Mouse (Mus musculus) liver, embryonic 13.5 days (tissue): Measurements from ENCODE around the gene Psmd2. TPM values are rescaled to one million over a fixed set of nuclear protein-coding genes. Genes with fewer than 3 reads are reported as not detected.

Experiments used
- ATAC-seq: fragments of 200-750 bp; cut with Nextera tagmentation; 2 replicates; pipeline ENCODE4 v1.8.0; 2017; ENCODE audit warnings: low read depth, mild to moderate bottlenecking, moderate number of reproducible peaks, moderate library complexity
- DNase-seq: peaks from one replicate; pipeline ENCODE4 v3.0.0; 2022
- H3K27ac ChIP-seq: fragments of 300-500 bp; sonication (generic); 2 replicates; pipeline ENCODE4 v1.5.1; 2015; ENCODE audit warnings: moderate library complexity, mild to moderate bottlenecking, inconsistent platforms
- H3K27me3 ChIP-seq: fragments of 300-500 bp; sonication (generic); 2 replicates; pipeline ENCODE4 v1.6.1; 2015; ENCODE audit warnings: mild to moderate bottlenecking, inconsistent platforms
- H3K36me3 ChIP-seq: fragments of 300-500 bp; sonication (generic); 2 replicates; pipeline ENCODE4 v1.6.1; 2015; ENCODE audit warnings: mild to moderate bottlenecking, inconsistent platforms
- H3K4me1 ChIP-seq: fragments of 300-500 bp; sonication (generic); replicated peaks from 2 replicates; pipeline ENCODE4 v1.6.1; 2015; ENCODE audit warnings: inconsistent platforms
- H3K4me2 ChIP-seq: fragments of 300-500 bp; sonication (generic); 2 replicates; pipeline ENCODE4 v1.6.1; 2015; ENCODE audit warnings: inconsistent platforms, mild to moderate bottlenecking, moderate library complexity
- H3K4me3 ChIP-seq: fragments of 300-500 bp; sonication (generic); replicated peaks from 2 replicates; pipeline ENCODE4 v1.5.1; 2015; ENCODE audit warnings: mild to moderate bottlenecking, inconsistent platforms
- H3K9ac ChIP-seq: fragments of 300-500 bp; sonication (generic); 2 replicates; pipeline ENCODE4 v1.6.1; 2015; ENCODE audit warnings: mild to moderate bottlenecking, inconsistent platforms
- H3K9me3 ChIP-seq: fragments of 300-500 bp; sonication (generic); replicated peaks from 2 replicates; pipeline ENCODE4 v1.6.1; 2016; ENCODE audit warnings: inconsistent platforms
- WGBS: fragments of 180-500 bp; shearing (Covaris S2); methylation state at CpG from one replicate; pipeline ENCODE4 v1.1.7; 2015; ENCODE audit not compliant: insufficient replicate concordance; 5-methylcytosine and 5-hydroxymethylcytosine counted together
- polyA plus RNA-seq: library from polyadenylated mRNA; unstranded; fragments of >200 nt; fragmentation: Nextera tagmentation; extraction: Ambion mirVana; gene quantifications from 2 replicates; pipeline ENCODE4 v1.2.1, GENCODE M21; 2015

The Psmd2 gene
- polyA plus RNA-seq, 1 experiment from 2014 or later: 222 TPM

DNA sequence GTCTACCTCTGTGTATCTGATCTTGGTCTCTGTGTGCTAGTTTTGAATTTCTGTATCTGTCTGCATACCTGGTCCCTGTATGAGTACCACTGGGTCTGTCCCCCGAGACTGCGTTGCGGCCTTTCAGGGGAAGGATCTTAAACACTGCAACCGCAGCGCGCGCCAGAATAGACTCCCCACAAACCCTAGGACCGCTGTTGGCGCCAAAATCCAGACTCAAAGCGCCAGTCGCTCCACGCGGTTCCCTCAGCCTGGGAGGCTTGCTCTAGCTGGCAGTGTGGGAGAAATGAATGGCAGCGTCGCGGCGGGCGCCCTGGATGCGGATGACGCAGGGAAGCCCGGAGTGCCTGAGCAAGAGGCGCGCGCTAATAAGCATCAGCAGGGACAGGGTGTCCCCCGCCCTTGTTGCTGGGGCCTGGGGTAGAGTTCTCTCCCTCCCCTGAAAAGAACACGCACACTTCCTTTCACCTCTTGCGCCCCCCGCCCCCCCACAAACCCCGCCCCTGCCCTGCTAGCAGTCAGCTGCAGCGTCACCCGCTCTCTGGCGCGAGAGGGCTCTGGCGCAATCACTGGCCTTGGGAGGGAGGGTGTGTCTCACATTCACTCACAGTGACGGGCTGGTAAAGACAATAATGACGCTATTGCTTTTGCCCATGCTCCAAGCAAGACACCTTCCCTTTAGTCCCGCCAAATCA, 29.3 kb upstream of the Psmd2 start:
- peak overlapping the region; percentile 71 for H3K9ac ChIP-seq
- DNase-seq (peak; percentile 31), ATAC-seq (peak; percentile 42)
- H3K36me3 ChIP-seq: no peaks in the 10 kb centered on the region
- peaks cover 35% of the 10 kb centered on the region for H3K4me1 ChIP-seq
- under 1% methylated on average over 37 of the region's 37 CpGs for WGBS
- H3K27ac ChIP-seq: 0 out of 2 replicates have a peak overlapping the region, but pooled peaks have one; percentile 31
- peak overlapping the region; percentile 95 for H3K4me2 ChIP-seq
- peaks cover 78% of the 10 kb centered on the region for H3K27me3 ChIP-seq
- H3K9me3 ChIP-seq: no peaks in the 10 kb centered on the region
- H3K4me3 ChIP-seq: peak overlapping the region; percentile 69

DNA sequence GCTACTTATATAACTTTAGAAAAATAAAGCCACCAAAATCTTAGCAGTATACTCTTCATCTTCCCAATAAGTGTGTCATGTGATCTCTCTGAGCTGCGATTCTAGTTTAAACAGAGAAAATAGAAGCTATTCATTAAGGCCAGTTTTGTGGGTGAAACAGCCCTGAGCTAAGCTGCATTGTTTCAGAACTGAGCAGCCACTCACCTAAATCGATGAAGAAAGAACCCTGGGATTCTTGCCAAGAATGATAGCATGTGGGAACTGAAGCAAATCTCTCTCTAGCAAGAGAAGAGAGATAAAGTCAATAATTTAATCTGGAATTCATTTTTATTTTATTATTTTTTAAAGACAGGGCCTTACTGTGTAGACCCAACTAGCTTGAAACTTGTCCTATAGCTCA, 28.2 kb upstream of the Psmd2 start:
- no peak overlapping the region for H3K27ac ChIP-seq
- no peaks in the 10 kb centered on the region for H3K36me3 ChIP-seq
- ATAC-seq (no peak), DNase-seq (no peak)
- no peak overlapping the region for H3K4me2 ChIP-seq
- no peak overlapping the region for H3K4me3 ChIP-seq
- H3K9me3 ChIP-seq: no peaks in the 10 kb centered on the region
- 63% methylated on average over 2 of the region's 2 CpGs for WGBS
- H3K4me1 ChIP-seq: peaks cover 35% of the 10 kb centered on the region
- no peak overlapping the region for H3K9ac ChIP-seq
- peaks cover 79% of the 10 kb centered on the region for H3K27me3 ChIP-seq

DNA sequence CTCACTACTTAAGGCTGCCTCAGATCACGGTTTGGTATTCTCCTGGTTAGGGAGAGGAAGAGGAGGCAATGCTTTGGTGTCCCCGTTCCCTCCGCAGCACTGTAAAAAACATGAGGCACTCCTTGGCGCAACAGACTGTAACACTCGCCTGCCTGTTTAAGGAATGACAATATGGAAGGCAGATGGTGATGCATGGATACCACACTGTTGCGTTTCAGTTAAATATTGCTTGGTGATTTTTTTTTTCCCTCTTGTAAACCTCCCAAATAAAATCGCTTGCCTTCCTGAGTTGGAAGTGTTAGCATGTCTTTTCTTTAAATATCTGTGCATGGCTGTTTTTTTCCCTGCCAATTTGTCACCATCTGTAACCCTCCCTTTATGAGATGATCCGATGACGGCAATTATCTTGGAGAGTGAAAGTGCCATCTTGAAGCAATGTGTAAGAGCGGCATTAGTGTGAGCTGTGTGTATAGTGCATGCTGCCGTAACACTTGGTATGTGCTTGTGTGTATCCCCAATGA, 22.5 kb upstream of the Psmd2 start:
- no peak for ATAC-seq
- H3K27me3 ChIP-seq: peaks cover 58% of the 10 kb centered on the region
- WGBS: 63% methylated on average over 11 of the region's 11 CpGs
- H3K9me3 ChIP-seq: no peaks in the 10 kb centered on the region
- no peak overlapping the region for H3K4me3 ChIP-seq
- no peak overlapping the region; the same call in 1 of the 2 replicates for H3K4me2 ChIP-seq
- H3K4me1 ChIP-seq: peaks cover 5% of the 10 kb centered on the region
- H3K36me3 ChIP-seq: no peaks in the 10 kb centered on the region
- H3K9ac ChIP-seq: no peak overlapping the region
- no peak overlapping the region for H3K27ac ChIP-seq
- no peak for DNase-seq

DNA sequence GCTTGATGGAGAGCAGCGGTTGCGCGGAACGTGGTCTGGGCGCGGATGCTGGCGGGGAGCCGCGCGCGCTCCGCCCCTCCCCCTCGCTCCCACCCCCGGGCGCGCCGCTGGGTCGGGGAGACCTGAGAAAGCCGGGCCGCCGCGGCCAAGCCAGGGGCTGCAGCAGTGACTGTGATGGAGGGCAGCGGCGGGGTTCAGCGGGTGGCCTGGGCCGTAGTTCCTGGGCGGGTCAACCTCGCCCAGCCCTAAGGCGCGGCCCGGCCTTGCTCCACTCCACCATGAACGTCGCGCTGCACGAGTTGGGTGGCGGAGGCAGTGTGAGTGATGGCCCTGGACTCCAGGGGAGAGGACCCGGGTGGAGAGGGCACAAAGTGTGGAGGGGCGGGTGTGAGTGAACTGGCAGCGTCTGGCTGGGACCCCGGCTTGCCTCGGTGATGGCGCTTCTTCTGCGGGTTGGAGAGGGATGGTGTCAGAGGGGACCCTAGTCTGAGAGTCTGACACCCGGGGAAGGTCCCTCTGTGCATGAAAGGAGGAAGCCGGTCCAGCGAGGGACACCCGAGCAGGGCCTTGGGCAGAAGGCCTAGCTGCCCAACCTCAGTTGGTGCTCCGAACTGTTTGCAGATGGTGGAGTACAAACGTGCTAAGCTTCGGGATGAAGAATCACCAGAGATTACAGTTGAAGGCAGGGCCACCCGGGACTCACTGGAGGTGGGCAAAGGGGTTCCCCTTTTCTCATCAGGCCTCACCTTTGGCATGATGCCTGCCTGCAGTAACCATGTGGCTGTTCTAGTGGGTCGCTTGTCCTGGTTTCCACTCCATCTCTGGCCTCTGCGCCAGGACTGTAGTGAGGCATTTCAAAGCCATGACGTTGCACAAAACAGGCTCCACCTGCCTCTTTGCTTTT, 21.5 kb upstream of the Psmd2 start, which contains the start of gene Ece2:
Ece2 (plus strand) TSS at position 98 of the 904 bp plus-strand sequence.
- no peak for ATAC-seq
- 11% methylated on average over 54 of the region's 54 CpGs for WGBS
- Histone ChIP-seq H3K4me3 (peak within 1 kb of the TSS; percentile 50), H3K4me2 (peak within 1 kb of the TSS; percentile 68), H3K27me3 (peaks cover 54% of the 10 kb centered on the region), H3K4me1 (peaks cover 5% of the 10 kb centered on the region), H3K9ac (no peak within 1 kb of the TSS), H3K9me3 (no peaks in the 10 kb centered on the region), H3K27ac (no peak within 1 kb of the TSS), H3K36me3 (no peaks in the 10 kb centered on the region)
- no peak for DNase-seq

DNA sequence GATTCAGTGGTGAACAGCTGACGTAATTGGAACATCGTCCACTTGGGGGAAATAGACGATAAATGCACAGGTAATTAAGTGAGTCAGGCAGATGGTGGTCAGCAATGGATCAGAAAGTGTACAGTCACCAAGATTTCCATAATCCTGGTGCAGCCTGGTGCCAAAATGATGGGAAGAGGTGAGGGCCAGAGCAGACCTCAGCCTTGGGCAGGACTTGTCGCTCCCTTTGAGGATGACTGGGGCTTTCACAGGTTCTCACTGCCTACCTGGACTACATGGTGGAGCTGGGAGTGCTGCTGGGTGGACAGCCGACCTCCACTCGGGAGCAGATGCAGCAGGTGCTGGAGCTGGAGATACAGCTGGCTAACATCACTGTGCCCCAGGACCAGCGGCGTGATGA, 14.0 kb upstream of the Psmd2 start:
- peaks cover 20% of the 10 kb centered on the region for H3K27me3 ChIP-seq
- 61% methylated on average over 8 of the region's 8 CpGs for WGBS
- no peak for ATAC-seq

DNA sequence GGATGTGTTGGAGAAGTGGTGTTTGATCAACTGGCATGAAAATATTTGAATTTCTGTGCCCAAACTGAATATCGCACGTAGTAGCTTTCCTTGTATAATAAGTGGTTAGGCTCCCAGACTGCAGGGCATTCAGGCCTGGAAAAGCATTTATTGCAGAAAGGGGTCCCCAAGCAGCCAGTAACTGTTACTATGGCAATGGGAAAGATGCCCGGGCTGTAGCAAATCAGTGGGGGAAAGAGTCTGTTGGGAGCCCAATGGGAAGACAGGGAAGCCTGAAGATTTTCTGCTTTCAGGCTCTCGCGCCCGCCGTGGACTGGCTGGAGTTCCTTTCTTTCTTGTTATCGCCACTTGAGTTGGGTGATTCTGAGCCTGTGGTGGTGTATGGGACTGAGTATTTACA, 13.1 kb upstream of the Psmd2 start:
- H3K9ac ChIP-seq: no peak overlapping the region
- H3K4me3 ChIP-seq: no peak overlapping the region
- no peaks in the 10 kb centered on the region for H3K4me1 ChIP-seq
- no peaks in the 10 kb centered on the region for H3K9me3 ChIP-seq
- no peak for DNase-seq
- no peak overlapping the region for H3K27ac ChIP-seq
- H3K4me2 ChIP-seq: no peak overlapping the region
- WGBS: 73% methylated on average over 8 of the region's 8 CpGs
- H3K36me3 ChIP-seq: no peaks in the 10 kb centered on the region
- no peak for ATAC-seq
- H3K27me3 ChIP-seq: peaks cover 25% of the 10 kb centered on the region

More for the DNA sequence above, 14.0 kb upstream of the Psmd2 start:
- H3K9ac ChIP-seq: no peak overlapping the region
- H3K9me3 ChIP-seq: no peaks in the 10 kb centered on the region
- H3K4me1 ChIP-seq: no peaks in the 10 kb centered on the region
- no peak for DNase-seq
- no peak overlapping the region for H3K4me3 ChIP-seq
- H3K27ac ChIP-seq: no peak overlapping the region
- no peak overlapping the region for H3K4me2 ChIP-seq
- no peaks in the 10 kb centered on the region for H3K36me3 ChIP-seq

DNA sequence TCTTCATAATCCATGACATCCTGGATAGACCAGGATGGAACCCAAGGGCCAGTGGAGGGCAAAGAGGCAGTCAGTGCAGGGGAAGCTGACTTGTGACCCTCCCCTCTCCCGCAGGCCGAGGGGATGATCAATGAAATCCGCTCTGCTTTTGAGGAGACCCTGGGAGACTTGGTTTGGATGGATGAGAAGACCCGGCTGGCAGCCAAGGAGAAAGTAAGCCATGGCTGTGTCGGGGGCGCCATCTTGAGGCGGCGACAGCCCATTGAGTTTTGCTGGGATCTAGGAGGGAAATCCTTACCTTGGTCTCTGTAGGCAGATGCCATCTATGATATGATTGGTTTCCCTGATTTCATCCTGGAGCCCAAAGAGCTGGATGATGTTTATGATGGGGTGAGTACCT, 9.3 kb upstream of the Psmd2 start:
- no peaks in the 10 kb centered on the region for H3K36me3 ChIP-seq
- no peak overlapping the region for H3K9ac ChIP-seq
- no peak overlapping the region for H3K4me2 ChIP-seq
- peak; percentile 28 for DNase-seq
- ATAC-seq: no peak
- H3K4me1 ChIP-seq: no peaks in the 10 kb centered on the region
- H3K9me3 ChIP-seq: no peaks in the 10 kb centered on the region
- H3K4me3 ChIP-seq: no peak overlapping the region
- no peak overlapping the region for H3K27ac ChIP-seq
- WGBS: under 1% methylated on average over 8 of the region's 8 CpGs
- peaks cover 49% of the 10 kb centered on the region for H3K27me3 ChIP-seq

DNA sequence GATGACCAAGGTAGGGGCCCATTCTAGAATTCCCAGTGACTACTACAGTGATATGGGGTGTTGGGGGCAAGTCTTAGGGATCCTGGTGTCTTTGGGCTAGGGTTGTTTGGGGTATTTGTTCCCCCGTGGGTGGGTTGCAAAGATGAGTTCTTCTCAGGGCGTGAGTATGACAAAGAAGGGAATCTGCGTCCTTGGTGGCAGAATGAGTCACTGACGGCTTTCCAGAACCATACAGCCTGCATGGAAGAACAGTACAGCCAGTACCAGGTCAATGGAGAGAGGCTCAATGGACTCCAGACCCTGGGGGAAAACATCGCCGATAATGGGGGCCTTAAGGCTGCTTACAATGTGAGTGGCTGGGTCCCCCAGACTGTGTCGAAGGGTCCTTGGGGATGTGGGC, 7.5 kb upstream of the Psmd2 start:
- Histone ChIP-seq H3K9ac (no peak overlapping the region), H3K27ac (no peak overlapping the region), H3K4me2 (no peak overlapping the region), H3K9me3 (no peaks in the 10 kb centered on the region), H3K27me3 (peaks cover 44% of the 10 kb centered on the region), H3K4me1 (no peaks in the 10 kb centered on the region), H3K36me3 (no peaks in the 10 kb centered on the region), H3K4me3 (no peak overlapping the region)
- 70% methylated on average over 7 of the region's 7 CpGs for WGBS
- DNase-seq (no peak), ATAC-seq (no peak)

DNA sequence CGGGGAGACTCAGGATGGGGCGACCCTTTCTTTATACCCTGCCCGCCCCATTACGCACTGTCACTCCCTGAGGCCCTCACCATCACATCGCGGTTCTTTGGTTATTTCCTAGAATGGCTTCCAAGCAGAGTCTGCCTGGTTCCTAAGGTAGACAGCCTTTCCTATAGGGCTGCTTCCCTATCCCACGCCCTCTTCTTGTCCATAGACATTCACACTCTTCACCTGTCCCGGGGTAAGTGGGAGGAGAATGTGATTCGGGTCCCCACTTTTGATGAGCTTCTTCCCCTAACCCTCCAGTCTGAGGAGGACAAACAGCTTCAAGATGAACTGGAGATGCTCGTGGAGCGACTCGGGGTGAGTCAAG, 477 bp downstream of the Psmd2 start:
- Histone ChIP-seq H3K4me1 (peaks cover 19% of the 10 kb centered on the region), H3K27ac (peak overlapping the region; percentile 73), H3K9me3 (no peaks in the 10 kb centered on the region), H3K4me3 (peak overlapping the region; percentile 95), H3K36me3 (peaks cover 34% of the 10 kb centered on the region), H3K27me3 (peaks cover 8% of the 10 kb centered on the region; the same call in 1 of the 2 replicates), H3K4me2 (peak overlapping the region; percentile 91), H3K9ac (peak overlapping the region; percentile 93)
- no peak; the same call in 1 of the 2 replicates for ATAC-seq
- DNase-seq: no peak
- 7% methylated on average over 12 of the region's 12 CpGs for WGBS

DNA sequence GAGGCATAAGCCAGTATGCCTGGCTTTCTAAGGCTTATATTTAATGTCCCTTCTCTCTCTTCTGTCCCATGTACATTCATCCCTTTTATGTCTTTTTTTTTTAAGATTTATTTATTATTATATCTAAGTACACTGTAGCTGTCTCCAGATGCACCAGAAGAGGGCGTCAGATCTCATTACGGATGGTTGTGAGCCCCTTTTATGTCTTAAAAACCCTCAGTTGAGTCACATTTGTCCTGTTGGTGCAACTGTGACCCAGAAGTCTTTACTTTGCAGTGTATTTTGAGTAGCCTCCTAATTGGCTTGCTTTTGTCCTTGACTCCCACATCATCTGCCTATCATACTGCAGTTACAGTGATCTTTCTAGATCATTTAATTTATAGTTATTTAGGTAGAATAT, 1.9 kb downstream of the Psmd2 start:
- Histone ChIP-seq H3K27ac (no peak overlapping the region), H3K9me3 (no peaks in the 10 kb centered on the region), H3K4me3 (peak overlapping the region; percentile 95; the same call in 1 of the 2 replicates), H3K4me1 (peaks cover 19% of the 10 kb centered on the region), H3K36me3 (peaks cover 48% of the 10 kb centered on the region), H3K4me2 (peak overlapping the region; percentile 91), H3K9ac (peak overlapping the region; percentile 93; the same call in 1 of the 2 replicates), H3K27me3 (no peaks in the 10 kb centered on the region)
- 45% methylated on average over 2 of the region's 2 CpGs for WGBS
- ATAC-seq (no peak), DNase-seq (no peak)

DNA sequence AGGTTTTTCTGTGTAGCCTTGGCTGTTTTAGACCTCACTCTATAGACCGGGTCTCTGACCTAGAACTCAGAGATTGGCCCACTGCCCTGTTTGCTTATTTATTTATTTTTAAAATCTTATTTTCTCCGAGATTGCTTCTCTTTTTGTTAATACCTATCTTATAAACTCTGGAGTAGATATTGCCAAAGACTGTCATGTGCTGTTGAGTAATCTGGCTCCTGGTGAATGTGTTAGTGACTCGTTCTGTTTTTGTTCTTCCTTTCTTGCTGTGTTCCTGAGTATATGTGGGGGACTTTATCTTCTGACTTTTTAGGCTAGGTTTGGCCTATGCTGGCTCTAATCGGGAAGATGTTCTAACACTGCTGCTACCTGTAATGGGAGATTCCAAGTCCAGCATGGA, 6.2 kb downstream of the Psmd2 start:
- no peak overlapping the region for H3K9ac ChIP-seq
- DNase-seq (no peak), ATAC-seq (no peak)
- H3K36me3 ChIP-seq: peaks cover 91% of the 10 kb centered on the region
- H3K4me2 ChIP-seq: no peak overlapping the region
- H3K27ac ChIP-seq: no peak overlapping the region
- no peaks in the 10 kb centered on the region for H3K27me3 ChIP-seq
- H3K4me3 ChIP-seq: no peak overlapping the region
- peaks cover 8% of the 10 kb centered on the region for H3K4me1 ChIP-seq
- 82% methylated on average over 4 of the region's 4 CpGs for WGBS
- H3K9me3 ChIP-seq: no peaks in the 10 kb centered on the region
